Mouse (Mus musculus) cortical plate, adult 2 months (tissue): ENCODE measurements around the gene Ilvbl.

Experiments
- CTCF ChIP-seq: fragments of 200-500 bp; IDR thresholded peaks from 2 replicates; pipeline ENCODE4 v1.5.1; 2011; ENCODE audit warnings: mild to moderate bottlenecking, control low read depth, low read length; ENCODE audit not compliant: insufficient read depth; ENCODE audit errors: extremely low read depth
- POLR2A ChIP-seq: fragments of 200-500 bp; IDR thresholded peaks from 2 replicates; pipeline ENCODE4 v1.6.1; 2011; ENCODE audit warnings: mild to moderate bottlenecking, low read length, control low read depth; ENCODE audit not compliant: insufficient read depth; ENCODE audit errors: extremely low read depth

DNA sequence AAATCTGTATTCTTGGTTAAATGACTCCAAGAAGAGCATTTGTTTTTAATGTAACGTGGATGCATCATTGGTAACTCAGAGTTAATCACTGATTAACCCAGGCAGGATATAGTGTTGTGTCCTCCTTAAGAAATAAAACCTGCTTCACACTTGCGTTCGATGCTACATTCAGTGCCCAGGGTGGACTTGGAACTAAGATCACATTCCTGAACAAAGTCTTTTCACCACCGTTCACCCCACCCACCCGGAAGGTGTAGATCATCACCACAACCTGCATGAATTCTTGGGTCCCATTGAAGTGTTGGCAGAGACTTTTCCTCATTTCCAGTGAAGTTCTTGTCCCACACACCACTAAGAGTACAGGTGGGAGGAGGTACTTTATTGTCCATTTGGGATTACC, 19.6 kb downstream of the Ilvbl start:
- TF ChIP-seq CTCF: no peak
- no peak for TF ChIP-seq POLR2A
